1 mouse cellular context compared by ENCODE assay signal in genomic region chr8:80463450-80463917, GRCm38 (mm10).
TF ChIP-seq lines count a peak whose summit lies in the region.

No protein-coding gene starts in this region.

TF ChIP-seq in MEL, 35 proteins besides CTCF, POLR2A, EP300 and RAD21 (continued from another document):
- TF ChIP-seq ZNF384 (IDR thresholded peaks at IDR 0.05; ENCODE audit: low read depth, low read length) (no peak), SIN3A (IDR thresholded peaks at IDR 0.05; ENCODE audit: low read length) (peak; percentile 85), SMC3 (IDR thresholded peaks at IDR 0.05; ENCODE audit: low read depth, low read length) (no peak), HCFC1 (IDR thresholded peaks at IDR 0.05; ENCODE audit: low read depth, low read length) (no peak), MEF2A (IDR thresholded peaks at IDR 0.05; ENCODE audit: extremely low read depth, insufficient replicate concordance, low read depth, low read length, poor library complexity, severe bottlenecking) (peak; percentile 31; the same call in 1 of the 2 replicates)
